Mouse (Mus musculus) brain, adult 2 months (tissue): ENCODE results near the gene Slc5a5.
"Not testable (repeated sequence)": the region's sequence is repeated elsewhere in the genome, so short reads cannot be mapped to it uniquely, and the experiment has no call there.

Experiments used
- DNase-seq: peaks from one replicate; pipeline ENCODE4 v3.0.0; 2011; ENCODE audit warnings: low read depth, low spot score

Slc5a5 gene

GRCm38 (mm10) chr8:70903112-70903511 is 10.6 kb upstream of the Slc5a5 start:
- no peak for DNase-seq

DNA sequence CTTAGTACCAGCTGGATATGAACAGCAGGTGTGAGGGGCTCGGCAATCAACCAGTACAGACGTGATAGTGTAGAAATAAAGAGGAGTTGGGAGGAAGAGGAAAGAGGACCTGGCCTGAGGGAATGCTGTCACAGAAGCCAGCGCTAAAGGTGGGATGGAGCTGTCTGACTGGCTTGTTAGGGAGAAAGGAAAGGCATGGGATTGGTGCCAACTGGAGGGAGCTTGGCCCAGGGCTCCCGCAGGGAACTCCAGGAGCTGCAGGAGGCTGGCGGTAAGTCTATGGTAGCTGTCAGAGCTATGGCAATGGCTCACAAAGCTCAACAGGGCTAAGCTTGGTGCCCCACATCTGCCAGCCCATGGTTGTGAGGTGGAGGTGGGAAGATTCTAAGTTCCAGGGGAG is 9.7 kb upstream of the Slc5a5 start:
- DNase-seq: no peak

- DNase-seq: no peak
These were observed 8.4 kb upstream of the Slc5a5 start for GRCm38 (mm10) chr8:70900872-70901387.

DNA sequence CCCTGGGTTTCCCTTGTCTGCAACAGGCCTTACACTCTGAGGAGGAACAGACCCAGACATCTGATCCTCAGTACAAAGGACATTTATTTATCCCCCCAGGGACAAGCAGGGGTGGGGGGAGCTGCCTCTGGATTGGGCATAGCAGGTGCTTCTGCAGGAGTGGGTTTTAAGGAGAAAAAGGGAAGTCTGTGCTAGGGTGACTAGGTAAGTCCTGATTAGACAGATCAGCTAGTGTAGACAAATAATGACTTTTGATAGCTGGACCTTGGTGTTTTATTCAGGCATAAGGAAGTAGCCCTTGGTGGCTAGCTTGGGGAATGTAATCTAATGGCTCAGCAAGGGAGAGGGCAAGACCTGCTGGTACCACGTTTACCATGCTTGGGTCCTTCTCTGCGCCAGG is 6.7 kb upstream of the Slc5a5 start:
- DNase-seq: no peak

DNA sequence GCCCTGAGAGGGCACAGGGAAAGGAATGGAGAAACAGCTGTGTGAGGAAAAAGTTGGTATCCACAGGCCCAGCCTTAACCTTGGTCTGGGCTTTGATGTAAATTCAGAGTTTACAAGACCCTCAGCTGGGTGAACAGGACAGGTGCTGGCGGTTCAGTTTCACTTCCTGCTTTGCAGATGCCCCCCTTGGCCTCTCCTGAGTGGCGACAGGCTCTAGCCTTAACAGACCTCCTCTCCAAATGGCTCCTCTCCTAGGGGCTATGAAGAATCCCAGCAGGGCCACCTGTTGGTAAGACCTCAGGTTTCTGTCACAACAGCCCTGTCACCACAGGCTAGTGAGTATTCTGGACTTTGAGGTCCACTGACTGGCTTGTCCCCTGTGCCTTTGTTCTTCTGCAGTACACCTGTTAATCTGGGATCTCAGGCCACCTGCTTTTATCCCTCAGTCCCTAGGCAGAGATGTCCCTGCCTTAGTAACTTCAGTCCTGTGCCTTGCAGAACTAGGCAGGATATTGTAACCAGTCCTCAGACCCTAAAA is 6.2 kb upstream of the Slc5a5 start:
- DNase-seq: no peak

DNA sequence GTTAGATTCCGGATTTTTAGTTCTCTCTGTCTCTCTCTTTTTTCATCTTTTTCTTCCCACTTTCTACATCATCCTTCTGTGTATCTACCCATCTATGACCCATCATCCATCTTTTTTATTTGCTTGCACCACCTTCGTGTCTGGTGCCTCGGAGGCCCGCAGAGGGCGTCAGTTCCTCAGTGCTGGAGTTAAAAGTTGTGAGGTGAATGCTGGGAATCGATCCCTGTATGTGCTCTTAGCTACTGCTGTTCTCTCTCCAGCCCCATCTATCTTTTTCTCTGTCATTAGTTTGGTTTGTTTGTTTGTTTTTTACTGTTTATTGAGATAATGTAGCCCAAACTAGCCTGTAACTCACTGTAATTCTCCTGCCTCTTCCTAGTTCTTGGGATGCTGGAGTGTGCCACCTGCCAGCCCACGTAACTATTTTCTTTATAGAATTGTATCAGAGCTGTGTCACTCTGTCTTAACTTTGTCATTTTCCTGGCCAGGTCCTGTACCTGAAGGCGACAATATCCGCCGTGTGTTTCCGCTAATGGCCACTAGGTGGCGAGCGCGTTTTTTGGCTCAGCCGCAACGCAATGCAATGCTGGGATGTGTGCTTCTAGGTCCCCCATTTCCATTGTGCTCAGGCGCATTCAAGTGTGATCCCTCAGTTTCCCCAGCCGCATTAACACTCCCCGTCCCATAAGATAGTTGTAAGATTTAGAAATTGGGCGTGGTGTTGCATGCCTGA is 5.3 kb upstream of the Slc5a5 start:
- DNase-seq: peak; percentile 89

- DNase-seq: peak; percentile 100
These were observed 4.6 kb upstream of the Slc5a5 start, which contains the start of gene Rpl18a for GRCm38 (mm10) chr8:70897021-70897680. TSS of gene Rpl18a (minus strand) at chr8:70897412.

GRCm38 (mm10) chr8:70896316-70897020 is 3.9 kb upstream of the Slc5a5 start:
- DNase-seq: no peak

- DNase-seq: not testable (repeated sequence)
These were observed 3.2 kb upstream of the Slc5a5 start for GRCm38 (mm10) chr8:70895571-70896259.

DNA sequence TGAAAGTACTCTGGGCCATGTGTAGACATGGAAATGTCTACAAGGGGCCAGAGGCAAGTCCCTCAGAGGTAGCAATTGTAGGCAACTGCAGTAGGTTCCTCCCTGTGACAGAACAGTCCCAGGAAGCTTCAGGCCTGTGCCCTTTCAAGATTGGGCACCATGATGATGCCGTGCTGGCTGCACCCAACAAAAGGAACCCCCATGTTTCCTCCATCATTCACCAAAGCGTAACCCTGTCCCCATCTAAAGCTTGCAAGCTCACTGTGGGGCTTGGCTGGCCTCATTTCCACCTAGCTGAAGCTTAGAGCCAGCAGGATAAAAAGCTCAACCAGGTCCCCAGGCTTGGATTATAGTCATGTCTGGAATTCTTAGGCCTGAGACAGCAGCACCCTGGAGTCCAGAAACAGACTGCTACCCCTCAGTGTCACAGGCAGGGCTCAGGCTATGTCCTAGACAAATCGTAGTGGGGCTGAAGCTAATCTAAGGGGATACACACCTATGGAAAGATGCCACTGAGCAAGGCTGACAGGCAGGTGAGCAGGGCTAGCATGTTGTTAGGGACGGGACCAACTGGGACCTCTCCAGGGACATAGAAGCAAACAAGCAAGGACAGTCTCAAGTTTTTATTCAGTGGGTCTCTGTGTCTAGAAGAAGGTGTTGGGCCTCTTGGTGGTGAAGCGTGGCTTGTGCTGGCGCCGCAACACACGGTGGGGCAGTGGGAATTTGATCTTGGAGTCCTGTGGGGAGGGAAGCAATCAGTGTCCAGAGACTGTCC is 2.4 kb upstream of the Slc5a5 start:
- no peak for DNase-seq

DNA sequence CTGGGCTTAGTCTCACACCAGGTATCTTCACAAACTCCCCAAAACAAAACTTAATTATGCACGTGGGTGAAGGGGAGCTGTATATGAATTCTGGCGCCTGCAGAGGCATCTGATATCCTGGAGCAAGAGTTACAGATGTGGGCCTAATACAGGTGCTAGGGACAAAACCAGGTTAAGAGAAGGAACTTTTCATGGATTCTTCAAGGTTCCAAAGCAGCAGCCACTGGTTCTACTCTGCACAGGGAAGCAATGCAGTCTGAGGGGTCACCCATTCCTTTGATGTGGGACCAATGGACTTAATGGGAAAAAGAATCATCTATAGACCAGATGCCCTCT is 1.8 kb upstream of the Slc5a5 start:
- no peak for DNase-seq

GRCm38 (mm10) chr8:70893656-70894384 is 1.3 kb upstream of the Slc5a5 start:
- peak; percentile 82 for DNase-seq

- no peak for DNase-seq
These were observed 519 bp upstream of the Slc5a5 start for GRCm38 (mm10) chr8:70892896-70893655.

DNA sequence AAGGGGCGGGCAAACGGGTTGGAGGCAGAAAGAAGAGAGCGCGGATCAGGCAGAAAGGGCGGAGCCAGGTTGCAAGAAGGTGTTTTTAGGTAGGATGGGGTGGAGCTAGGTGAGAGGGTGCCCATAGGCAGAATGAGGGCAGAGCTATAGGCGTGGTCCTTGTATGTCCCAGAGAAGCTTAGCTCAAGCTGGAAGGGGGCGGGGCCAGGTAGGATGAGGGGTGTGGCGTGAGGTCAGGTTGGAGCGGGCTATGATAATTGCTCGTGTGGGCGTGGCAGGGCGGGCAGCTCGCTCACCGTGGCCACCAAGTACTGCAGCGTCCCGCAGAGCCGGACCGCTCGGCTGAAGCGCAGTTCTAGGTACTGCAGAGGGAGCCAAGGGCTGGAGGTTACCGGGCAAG is 1.2 kb downstream of the Slc5a5 start:
- DNase-seq: no peak

GRCm38 (mm10) chr8:70890656-70891055 is 1.9 kb downstream of the Slc5a5 start:
- no peak for DNase-seq

GRCm38 (mm10) chr8:70887669-70888068 is 4.9 kb downstream of the Slc5a5 start:
- peak; percentile 77 for DNase-seq

GRCm38 (mm10) chr8:70885612-70886011 is 6.9 kb downstream of the Slc5a5 start:
- no peak for DNase-seq

DNA sequence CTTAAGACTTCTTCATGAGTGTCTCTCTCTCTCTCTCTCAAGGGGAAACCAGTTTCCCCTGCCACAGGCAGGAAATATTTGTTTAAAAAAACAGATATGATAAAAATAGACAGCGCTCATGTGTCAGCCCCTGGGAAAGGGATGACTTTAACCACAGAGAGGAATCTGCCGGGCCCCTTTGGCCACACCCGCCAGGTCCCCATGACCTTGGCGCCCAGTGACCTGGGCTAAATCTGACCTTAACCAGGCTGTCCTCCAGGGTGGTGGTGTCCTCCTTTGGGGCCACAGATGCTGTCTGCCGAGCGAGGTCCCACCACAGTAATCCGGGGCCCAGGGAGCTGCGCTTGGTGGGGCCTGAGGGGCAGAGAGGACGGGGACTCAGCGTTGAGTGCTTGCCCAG is 7.9 kb downstream of the Slc5a5 start:
- DNase-seq: no peak

DNA sequence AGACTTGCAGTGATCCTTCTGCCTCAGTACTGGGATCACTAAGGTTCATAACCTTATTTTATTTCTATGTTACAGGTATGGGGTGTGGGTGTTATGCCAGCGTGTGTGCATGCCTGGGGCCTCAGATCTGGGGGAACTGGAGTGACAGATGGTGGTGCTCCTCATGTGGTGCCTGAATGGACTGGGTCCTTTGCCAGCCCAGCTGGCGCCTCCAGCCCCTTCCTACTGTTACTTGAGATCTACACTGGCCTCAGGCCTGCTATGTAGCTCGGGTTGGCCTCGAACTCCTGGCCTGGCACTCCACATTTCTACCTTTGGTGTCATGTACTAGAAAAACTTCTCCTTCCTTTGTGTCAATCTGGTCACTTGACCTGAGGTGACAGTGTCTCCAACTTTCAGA is 8.4 kb downstream of the Slc5a5 start:
- DNase-seq: no peak
